Mouse (Mus musculus) mesoderm, embryonic 11.5 days (tissue): ENCODE results near the gene Slc38a1.

Source experiments
- DNase-seq: peaks from one replicate; pipeline ENCODE4 v3.0.0-alpha.2; 2012; ENCODE audit warnings: low read depth, low spot score

Slc38a1 gene

DNA sequence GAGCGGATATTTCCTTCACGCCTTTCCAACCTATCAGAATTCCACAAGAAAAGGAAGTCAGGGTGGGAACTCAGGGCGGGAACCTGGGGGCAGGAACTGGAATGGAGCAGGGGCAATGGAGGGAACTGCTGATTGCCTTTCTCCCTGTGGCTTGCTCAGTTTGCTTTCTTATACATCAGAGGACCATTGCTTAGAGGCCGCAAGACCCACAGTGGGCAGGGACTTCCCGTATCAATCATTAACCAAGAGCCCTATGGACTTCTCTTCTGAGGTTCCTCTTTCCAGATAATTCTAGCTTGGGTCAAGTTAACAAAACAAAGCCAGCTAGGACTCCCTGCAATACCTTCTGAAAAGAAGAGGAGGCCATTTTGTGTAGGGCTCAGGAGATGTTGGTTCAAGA lies 80.2 kb downstream of the Slc38a1 start:
- DNase-seq, result no peak

DNA sequence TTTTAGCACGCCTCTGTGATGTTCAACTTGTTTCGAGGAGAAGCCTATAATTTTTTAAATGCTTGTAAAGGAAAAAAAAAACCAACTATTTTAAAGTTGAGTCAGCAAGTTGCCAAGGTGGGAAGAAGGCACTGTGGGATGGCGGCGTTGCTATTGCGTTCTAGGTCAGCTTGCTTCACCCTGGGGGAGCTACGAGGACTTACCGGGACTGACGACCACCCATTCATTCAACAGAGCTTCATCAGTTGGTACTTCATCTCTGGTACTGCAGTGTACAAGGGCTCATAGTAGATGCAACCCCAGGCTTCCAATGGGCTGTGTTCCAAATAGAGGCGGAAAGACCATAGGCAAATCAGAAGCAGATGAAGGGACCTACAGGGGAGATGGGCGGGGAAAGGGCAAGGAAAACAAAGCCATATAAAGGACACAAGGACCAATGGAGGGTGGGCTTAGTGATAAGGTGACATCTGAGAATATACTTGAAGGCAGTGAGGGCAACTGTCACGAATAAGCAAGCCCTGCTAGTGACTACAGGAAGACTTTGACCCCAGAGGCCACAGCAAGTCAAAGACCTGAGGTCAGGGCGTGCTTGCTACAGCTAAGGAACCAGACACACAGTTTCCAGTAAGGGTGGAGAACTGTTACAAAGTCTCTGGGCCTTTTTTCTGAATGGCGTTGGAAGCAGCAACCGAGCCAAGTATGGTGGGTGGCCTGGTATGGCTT lies 82.0 kb downstream of the Slc38a1 start:
- no peak for DNase-seq

DNA sequence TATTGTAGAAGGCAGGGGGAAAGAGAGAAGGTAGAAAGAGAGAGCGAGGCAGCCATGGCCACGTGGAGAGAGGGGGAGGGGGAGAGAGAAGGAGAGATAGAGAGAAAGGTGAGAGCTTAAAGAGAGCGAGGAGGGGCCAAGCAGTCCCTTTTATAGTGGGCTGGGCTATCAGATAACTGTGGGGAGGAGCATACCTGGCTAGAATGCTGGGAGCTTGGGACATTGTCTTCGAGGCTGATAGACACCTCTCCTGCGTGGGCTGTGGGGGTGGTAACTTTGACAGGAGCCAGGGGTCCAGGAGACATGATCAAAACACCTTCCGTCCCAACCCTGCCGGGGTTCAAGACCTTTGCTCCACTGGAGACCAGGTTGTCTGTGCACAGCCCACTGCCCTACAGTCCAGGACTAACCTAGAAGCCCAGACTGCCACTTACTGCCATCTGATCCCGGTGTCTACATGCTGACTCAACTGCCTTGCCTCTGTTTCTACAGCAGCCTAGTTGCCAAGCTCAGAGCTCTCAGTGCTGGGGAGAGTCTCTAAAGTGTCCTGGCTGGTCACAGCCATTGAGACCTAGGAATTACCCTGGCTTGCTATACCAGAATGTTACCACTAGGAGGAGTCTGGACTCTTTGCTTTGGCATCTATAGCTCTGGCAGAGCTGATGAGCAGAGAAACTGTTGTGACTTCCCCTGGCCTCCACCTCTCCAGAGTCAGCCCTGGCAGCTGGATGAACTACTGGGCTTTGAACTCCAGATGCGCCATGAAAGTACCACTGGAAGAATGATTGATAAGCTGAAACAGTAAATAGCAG lies 90.9 kb downstream of the Slc38a1 start:
- DNase-seq, result peak; percentile 77

DNA sequence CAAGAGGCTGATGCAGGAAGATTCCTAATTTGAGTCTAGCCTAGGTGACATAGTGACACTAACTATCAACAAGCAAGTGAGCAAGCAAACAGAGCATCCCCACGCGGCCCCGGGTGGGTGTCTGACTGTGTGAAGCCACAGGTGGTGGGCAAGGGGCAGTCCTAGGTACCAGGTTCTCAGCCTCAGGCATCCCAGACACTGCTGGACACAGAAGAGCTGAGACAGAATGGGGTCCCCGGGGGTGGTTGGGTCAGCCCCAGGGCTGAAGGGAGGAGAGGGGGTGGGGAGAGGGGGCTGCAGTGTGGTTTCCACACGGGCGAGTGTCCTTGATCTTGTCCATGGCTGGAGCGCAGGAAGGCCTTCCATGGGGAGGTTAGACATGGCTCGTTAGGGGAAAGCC lies 91.6 kb downstream of the Slc38a1 start:
- DNase-seq, result no peak

DNA sequence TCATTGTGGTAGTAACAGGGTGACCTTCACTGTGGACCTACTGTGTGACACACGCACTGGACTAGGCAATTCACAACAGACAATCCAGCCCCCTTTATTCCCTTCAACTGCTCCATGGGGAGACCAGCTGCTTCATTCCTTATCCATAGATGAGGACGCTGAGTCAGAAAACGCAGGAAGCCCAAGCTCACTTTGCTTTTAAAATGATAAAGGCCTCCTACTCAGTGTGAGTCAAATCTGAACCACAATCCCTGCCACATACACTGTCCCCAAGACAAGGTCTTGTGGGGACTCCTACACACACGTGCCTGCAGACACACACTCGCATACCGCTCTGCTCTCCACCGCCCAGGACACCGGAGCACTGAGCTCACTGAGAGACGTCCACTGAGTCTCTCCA lies 94.3 kb downstream of the Slc38a1 start:
- no peak for DNase-seq

DNA sequence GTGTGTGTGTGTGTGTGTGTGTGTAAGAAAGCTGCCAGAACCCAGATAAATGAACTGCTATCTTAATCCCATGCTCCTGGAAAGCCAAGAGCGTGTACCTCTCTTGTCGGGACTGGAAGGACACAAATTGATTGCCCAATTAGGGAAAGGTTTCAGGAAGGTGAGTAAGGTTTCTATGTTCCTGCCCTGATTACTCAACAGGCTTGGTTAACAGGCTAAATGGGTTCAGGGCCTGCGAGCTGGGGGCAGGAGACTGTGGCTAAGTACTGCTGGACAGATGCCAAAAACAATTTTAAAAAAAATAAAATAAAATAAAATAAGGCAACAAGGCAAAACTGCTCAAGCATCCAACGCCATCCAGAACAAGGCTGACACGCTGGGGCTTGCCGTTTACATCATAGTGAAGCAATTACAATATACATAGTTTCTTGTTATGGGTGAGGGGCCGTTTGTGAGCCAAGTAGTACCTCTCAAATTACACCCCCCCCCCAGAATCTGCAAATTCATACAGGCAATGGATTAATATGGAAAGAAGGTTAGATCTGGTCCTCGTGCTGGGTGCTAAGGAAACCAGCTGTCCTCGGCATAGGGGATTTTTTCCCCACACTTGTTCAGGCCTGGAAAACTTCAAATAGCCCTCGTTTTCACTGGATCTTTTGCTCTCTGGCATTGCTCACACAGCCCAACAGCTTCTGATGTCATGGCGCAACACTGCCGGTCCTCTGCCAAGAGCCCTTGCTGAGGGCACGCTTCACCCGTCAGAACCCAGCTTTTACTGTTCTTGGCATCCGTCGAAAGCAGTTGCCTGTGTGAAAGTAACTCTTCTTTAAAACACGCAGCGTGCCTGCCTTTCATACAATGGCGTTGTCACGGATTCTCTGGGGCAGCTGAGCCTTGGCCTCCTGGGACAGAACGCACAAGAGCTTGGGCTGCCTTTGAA lies 95.2 kb downstream of the Slc38a1 start:
- no peak for DNase-seq

DNA sequence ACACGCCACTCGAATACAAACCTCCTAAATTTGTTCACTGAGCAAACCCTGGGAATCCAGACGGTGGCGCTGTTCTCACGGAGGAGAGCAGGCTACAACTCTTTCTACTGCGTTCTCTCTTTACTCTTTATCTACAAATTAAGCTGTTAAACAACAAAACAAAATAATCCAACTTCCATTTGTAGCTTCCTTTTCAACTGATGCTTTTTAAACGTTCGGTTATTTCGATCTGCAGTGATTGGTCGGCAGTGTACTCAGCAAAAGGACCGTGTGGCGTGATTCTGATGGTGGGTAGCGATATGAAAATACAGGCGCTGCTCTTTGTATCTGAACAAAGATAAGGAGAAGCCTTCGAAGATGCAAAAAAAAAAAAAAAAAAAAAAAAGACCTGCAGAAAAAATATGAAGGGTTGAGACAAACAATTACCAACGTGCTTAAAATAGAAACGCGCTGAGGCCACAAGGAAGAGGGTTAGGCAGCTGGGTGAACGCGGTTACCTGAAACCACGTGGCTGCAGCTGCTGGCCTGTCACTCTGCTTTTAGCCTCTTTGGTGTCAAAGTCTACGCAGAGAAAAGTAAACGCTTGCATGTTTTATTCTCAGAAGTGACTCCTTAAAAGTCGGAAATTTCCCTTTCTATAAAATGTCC lies 99.4 kb downstream of the Slc38a1 start:
- peak; percentile 76 for DNase-seq

DNA sequence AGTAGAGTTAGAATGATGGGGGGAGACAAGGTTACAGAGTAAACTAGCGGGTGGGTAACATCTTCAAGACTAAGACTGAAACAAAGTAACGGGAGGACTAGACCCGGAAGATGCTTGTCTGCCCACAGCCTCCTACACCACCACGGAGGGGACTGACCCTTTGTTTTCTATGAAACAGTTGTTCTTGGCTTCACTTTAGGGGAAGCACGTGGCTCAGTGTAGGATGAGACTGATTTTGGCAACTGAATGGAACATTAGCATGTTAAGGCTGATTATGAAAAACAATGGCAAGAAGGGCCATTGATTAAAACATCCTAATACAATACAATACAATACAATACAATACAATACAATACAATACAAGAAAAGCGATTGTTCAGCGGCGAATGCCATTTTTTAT lies 100.6 kb downstream of the Slc38a1 start:
- DNase-seq, result no peak

DNA sequence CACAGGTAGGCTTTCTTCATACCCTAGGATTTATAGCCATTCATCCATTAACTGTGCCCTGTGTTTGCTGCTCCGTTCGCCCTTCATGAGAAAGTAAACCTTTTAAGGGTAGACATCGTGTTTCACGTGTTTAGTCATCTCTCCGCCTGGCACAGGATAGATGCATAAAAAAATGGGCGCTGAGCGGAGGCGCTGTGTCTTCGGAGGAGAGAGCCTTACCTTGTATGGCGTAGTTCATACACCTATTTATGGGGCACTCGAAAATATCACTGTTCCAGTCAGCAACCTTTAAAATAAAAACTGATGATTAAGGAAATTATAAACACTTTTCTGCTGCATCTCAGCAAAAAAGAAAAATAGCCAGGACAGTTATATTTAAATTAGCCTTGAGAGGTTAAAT lies 105.4 kb downstream of the Slc38a1 start:
- no peak for DNase-seq

DNA sequence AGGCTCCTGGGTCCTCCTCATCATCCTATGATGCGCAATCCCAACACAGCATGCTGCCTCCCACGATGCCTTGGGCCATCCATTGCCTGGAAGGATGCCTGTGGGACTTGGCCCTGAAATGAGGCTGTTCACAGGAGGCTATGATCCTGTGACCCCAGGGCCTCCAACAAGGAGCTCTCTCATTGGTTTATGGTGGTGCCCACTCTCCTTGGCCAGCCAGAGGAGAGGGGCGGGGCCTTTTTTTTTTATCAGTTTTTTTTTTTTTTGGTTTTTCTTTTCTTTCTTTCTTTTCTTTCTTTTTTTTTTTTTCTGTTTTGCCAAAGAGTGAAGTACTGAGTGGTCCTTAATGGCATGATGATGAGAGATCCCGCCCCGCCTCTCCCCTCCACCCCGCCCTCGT lies 106.3 kb downstream of the Slc38a1 start:
- no peak for DNase-seq

DNA sequence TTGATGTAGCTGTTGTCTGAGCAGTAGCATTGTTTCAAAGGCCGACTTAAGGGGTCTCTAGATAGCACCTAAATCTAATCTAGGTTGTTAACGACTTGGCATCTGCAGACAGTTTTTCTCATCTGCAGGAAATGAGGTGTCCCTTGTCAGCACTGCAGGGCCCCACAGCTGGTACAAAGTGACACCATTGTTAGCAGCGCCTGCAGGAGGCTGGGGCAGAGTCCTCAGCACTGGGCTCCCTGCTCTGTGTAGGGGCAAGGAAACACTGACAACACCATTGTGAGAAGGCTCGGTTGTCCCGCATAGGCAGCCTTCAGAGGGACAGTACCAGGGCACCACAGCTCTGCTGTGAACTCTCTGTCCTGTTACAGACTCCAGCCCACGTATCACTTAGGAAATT lies 115.0 kb downstream of the Slc38a1 start:
- DNase-seq, result no peak

DNA sequence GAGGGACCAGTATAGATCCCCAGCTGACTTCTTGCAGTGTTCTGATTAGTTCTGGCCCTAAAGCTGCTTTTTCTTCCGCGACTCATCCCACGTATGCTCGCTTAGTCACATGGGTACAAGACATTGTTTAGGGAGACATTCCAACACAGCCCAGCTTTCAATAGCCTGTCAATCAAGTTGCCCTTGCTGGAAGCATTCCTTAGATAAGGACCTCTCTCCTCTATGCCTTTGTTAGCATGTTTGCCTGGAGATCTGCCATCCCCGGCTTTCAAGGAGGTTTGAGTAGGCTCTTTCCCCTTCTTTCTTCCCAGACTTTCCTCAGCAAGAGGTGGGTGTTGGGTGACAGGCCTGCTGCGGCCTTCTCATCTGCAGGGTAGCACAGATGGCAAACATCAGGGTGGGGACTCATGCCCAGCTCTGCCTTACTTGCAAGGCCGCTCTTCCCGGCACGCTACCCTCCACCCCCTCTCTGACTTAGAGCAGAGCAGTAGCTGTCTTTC lies 118.4 kb downstream of the Slc38a1 start:
- DNase-seq, result peak; percentile 53
